Mouse (Mus musculus): Measurements from ENCODE around the gene Celf5. TPM values are rescaled to one million over a fixed set of nuclear protein-coding genes. Genes with fewer than 3 reads are reported as not detected.

The Celf5 gene
- polyA plus RNA-seq, 1 experiment from 2014 or later, result 0.76 TPM

DNA sequence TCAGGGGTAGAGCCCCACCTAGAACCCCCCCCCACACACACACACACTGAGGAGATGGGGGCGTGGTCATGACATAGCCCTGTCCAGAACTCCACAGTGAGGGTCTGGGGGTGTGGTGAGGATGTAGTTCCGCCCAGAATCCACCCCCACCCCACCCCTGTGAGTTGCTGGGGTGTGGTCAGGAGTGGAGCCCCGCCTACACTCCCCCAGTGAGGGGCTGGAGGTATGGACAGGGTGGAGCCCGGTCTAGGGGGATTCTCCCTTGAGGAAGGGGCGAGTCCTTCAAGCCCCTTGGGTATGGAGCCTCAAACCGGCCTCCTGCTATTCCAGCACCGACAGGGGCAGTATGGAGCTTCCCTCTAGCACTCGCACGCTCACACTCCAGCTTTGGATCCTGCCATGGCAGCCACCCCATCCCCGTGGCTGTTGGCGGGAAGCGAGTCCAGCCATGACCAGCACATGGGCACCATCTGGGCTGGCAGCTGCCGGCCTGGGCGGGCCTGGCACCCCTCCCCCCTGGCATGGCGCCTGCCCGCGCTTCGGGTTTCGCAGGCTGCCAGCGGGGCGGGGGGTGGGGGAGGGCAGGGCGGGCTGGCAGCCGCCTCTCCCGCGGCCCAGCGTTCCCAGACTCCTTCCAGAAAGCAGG lies 65.8 kb downstream of the Celf5 start:
- Histone ChIP-seq H3K4me1 (replicated peaks; ENCODE audit: control insufficient read depth, insufficient read depth, low read length) (peaks cover 13% of the 10 kb centered on the region), H3K4me3 (ENCODE audit: low read depth, low read length) (peak overlapping the region; percentile 16), H3K9me3 (ENCODE audit: control insufficient read depth) (no peaks in the 10 kb centered on the region), H3K36me3 (ENCODE audit: control insufficient read depth, insufficient read depth) (peaks cover 7% of the 10 kb centered on the region; the same call in 1 of the 2 replicates), H3K4me2 (replicated peaks; ENCODE audit: low read depth) (peak overlapping the region; percentile 63), H3K27me3 (replicated peaks; ENCODE audit: control insufficient read depth, insufficient read depth, low read length) (no peaks in the 10 kb centered on the region), H3K9ac (ENCODE audit: low read depth, low read length) (no peak overlapping the region), H3K27ac (ENCODE audit: low read depth, low read length) (peak overlapping the region; percentile 50; the same call in 1 of the 2 replicates)
- ATAC-seq, result peak; percentile 41
- TF ChIP-seq CTCF (IDR thresholded peaks at IDR 0.05; ENCODE audit: low read depth), result peak; percentile 80
- 5% methylated on average over 24 of the region's 26 CpGs for WGBS

DNA sequence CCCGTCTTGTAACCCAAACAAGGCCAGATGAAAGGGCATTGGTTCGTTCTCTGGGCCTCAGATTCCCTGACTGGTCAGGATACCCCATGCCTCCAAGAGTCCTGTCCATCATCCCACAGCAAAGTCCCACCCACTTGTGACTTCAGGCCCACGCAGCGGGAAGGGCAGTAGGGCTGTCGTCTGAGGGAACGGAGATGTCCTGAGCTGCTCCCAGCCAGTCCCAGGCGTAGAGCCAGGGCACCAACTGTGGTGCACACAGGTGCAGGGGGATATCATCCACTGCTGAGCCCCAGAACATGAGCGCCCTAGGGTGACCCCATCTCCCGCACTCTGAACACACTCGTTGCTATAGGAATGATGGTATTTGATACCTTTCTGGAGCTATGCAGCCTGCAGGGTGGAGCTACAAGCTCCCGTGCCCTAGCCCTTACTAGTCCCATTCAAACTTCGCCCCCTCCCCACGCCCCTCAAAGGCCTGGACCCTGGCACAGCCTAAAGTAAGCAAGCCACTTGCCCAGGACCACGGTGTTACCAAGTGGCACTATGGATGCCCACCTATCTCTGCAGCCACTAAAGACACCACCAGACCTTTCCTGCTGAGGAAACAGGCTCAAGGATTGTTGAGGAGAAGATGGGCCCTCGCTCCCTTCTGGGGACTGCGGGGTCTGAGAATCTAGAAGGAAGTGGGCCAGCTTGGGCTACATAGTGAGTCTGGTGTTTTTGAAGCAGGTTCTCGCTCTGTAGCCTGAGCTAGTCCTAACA lies 66.8 kb downstream of the Celf5 start:
- Histone ChIP-seq H3K4me3 (ENCODE audit: low read depth, low read length) (no peak overlapping the region), H3K9ac (ENCODE audit: low read depth, low read length) (no peak overlapping the region), H3K36me3 (ENCODE audit: control insufficient read depth, insufficient read depth) (peaks cover 7% of the 10 kb centered on the region; the same call in 1 of the 2 replicates), H3K9me3 (ENCODE audit: control insufficient read depth) (no peaks in the 10 kb centered on the region), H3K4me1 (replicated peaks; ENCODE audit: control insufficient read depth, insufficient read depth, low read length) (peaks cover 15% of the 10 kb centered on the region), H3K27ac (ENCODE audit: low read depth, low read length) (no peak overlapping the region), H3K4me2 (replicated peaks; ENCODE audit: low read depth) (no peak overlapping the region), H3K27me3 (replicated peaks; ENCODE audit: control insufficient read depth, insufficient read depth, low read length) (no peaks in the 10 kb centered on the region)
- 71% methylated on average over 17 of the region's 17 CpGs for WGBS
- no peak for TF ChIP-seq CTCF (IDR thresholded peaks at IDR 0.05; ENCODE audit: low read depth)
- ATAC-seq, result no peak

DNA sequence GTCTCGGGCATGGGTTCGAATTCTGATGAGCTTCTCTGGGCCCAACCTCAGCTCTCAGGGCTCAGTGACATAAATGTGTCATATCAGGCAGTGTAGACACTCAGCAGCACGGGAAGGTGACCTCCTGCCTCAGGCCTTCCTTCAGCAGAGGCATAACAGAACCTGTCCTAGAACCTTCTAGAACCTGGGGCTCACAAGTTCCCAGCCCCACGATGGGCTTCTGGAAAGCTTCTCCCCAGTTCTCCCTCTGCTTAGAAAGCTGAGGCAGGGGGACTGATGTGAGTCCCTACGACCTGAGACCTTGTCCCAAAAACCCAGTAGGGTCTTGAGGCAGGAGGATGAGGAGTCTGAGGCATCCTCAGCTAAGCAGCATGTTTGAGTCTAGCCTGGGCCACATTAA lies 67.4 kb downstream of the Celf5 start:
- ATAC-seq, result no peak
- no peaks in the 10 kb centered on the region for H3K9me3 ChIP-seq (ENCODE audit: control insufficient read depth)
- H3K27me3 ChIP-seq (replicated peaks; ENCODE audit: control insufficient read depth, insufficient read depth, low read length), result no peaks in the 10 kb centered on the region
- peaks cover 17% of the 10 kb centered on the region for H3K4me1 ChIP-seq (replicated peaks; ENCODE audit: control insufficient read depth, insufficient read depth, low read length)
- H3K27ac ChIP-seq (ENCODE audit: low read depth, low read length), result no peak overlapping the region
- H3K4me2 ChIP-seq (replicated peaks; ENCODE audit: low read depth), result no peak overlapping the region
- no peak overlapping the region for H3K9ac ChIP-seq (ENCODE audit: low read depth, low read length)
- H3K36me3 ChIP-seq (ENCODE audit: control insufficient read depth, insufficient read depth), result peaks cover 3% of the 10 kb centered on the region; the same call in 1 of the 2 replicates
- no peak overlapping the region for H3K4me3 ChIP-seq (ENCODE audit: low read depth, low read length)
- 76% methylated on average over 5 of the region's 5 CpGs for WGBS
- no peak for TF ChIP-seq CTCF (IDR thresholded peaks at IDR 0.05; ENCODE audit: low read depth)

DNA sequence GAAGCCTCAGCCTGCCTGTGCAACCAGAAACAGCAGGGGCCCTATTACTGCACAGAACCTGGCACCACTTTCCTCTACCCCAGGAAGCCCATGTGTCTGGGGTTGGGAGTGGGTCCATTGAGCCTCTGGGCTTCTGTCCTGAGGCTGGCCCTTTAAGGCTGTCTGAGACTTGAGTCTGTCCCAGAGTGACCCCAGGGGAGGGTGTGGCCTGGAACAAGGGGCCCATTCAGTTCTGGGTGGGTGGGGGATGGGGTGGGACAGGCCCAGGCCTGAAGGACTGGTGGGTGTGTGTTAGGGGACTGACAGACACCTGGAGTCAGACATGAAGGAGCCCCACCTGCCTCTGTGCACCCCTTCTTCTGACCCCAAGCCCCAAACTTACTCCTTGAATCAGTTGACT lies 67.8 kb downstream of the Celf5 start:
- no peak overlapping the region for H3K4me3 ChIP-seq (ENCODE audit: low read depth, low read length)
- peak overlapping the region; percentile 7; the same call in 1 of the 2 replicates for H3K27ac ChIP-seq (ENCODE audit: low read depth, low read length)
- no peaks in the 10 kb centered on the region for H3K36me3 ChIP-seq (ENCODE audit: control insufficient read depth, insufficient read depth)
- H3K4me2 ChIP-seq (replicated peaks; ENCODE audit: low read depth), result no peak overlapping the region
- no peak for TF ChIP-seq CTCF (IDR thresholded peaks at IDR 0.05; ENCODE audit: low read depth)
- H3K9me3 ChIP-seq (ENCODE audit: control insufficient read depth), result no peaks in the 10 kb centered on the region
- ATAC-seq, result no peak; the same call in 1 of the 2 replicates
- peaks cover 17% of the 10 kb centered on the region for H3K4me1 ChIP-seq (replicated peaks; ENCODE audit: control insufficient read depth, insufficient read depth, low read length)
- no peaks in the 10 kb centered on the region for H3K27me3 ChIP-seq (replicated peaks; ENCODE audit: control insufficient read depth, insufficient read depth, low read length)
- no peak overlapping the region for H3K9ac ChIP-seq (ENCODE audit: low read depth, low read length)

DNA sequence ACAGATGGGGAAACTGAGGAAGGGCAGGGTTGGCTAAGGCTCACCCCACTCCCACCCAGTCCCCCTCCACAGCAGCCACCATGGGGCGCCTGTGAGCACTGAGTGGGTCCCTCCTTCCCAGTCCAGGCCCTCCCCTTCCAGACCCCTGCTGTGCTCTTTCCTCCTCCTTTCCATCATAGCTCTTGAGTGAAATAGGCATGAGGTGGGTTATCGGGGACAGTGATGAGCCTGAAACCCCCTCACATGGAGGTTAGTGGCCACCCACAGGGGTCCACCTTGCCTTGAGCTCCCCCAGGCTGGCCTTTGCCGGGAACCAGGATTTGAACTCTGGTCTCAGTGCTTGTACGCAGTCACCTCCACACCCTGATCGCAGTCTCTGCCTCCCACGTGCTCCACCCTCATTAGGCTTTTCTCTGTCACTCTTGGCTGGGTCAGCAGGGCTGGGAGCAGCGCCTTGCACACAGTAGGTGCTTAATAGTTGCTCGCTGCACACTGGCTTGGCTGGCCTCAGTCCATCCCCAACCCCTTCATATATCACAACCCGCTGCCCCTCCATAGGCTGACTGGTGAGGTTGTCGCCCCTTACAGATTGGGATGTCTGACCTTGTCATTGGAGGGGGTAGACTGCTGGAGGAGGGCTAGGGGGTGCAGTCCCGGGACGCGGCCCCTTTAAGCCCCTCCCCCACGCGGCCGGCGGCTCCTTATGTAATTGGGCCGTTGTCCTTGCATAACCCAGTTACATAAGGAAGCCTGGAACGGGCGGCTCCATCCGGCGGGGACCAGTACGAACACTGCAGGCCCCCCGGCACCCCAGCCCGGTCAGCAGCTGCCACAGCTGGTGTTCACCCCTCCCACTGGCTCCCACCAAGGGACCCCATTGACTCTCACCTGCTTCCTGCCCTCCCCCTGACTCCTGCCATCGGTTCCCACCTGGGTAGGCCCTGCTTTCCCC lies 68.9 kb downstream of the Celf5 start:
- H3K36me3 ChIP-seq (ENCODE audit: control insufficient read depth, insufficient read depth), result no peaks in the 10 kb centered on the region
- peak overlapping the region; percentile 48 for H3K4me2 ChIP-seq (replicated peaks; ENCODE audit: low read depth)
- no peak overlapping the region for H3K9ac ChIP-seq (ENCODE audit: low read depth, low read length)
- H3K9me3 ChIP-seq (ENCODE audit: control insufficient read depth), result no peaks in the 10 kb centered on the region
- WGBS, result 29% methylated on average over 26 of the region's 26 CpGs
- peak; percentile 36 for TF ChIP-seq CTCF (IDR thresholded peaks at IDR 0.05; ENCODE audit: low read depth)
- H3K27me3 ChIP-seq (replicated peaks; ENCODE audit: control insufficient read depth, insufficient read depth, low read length), result no peaks in the 10 kb centered on the region
- ATAC-seq, result peak; percentile 16; the same call in 1 of the 2 replicates
- H3K4me1 ChIP-seq (replicated peaks; ENCODE audit: control insufficient read depth, insufficient read depth, low read length), result peaks cover 22% of the 10 kb centered on the region
- H3K4me3 ChIP-seq (ENCODE audit: low read depth, low read length), result no peak overlapping the region
- H3K27ac ChIP-seq (ENCODE audit: low read depth, low read length), result peak overlapping the region; percentile 51

Measured in intestine, postnatal 0 days (tissue).